Mouse (Mus musculus) embryonic fibroblast, embryonic 13.5 days (primary cell): Measurements from ENCODE around the gene Tgm1. TPM values are rescaled to one million over a fixed set of nuclear protein-coding genes. Genes with fewer than 3 reads are reported as not detected.
A peak's percentile ranks its signal among the peaks of the same experiment; 100 is the strongest.
"Not testable (repeated sequence)": the region's sequence is repeated elsewhere in the genome, so short reads cannot be mapped to it uniquely, and the experiment has no call there.

Experiments used
- H3K27ac ChIP-seq: 2 replicates; pipeline ENCODE4 v1.5.1; 2012; ENCODE audit warnings: low read length, control low read depth, inconsistent platforms; ENCODE audit not compliant: insufficient read depth
- H3K4me1 ChIP-seq: 2 replicates; pipeline ENCODE4 v1.6.1; 2011; ENCODE audit warnings: low read length; ENCODE audit not compliant: control insufficient read depth, insufficient read depth
- H3K4me3 ChIP-seq: 2 replicates; pipeline ENCODE4 v1.5.1; 2011; ENCODE audit warnings: mild to moderate bottlenecking, control low read depth, low read length; ENCODE audit not compliant: insufficient read depth
- CTCF ChIP-seq: IDR thresholded peaks from 2 replicates; pipeline ENCODE4 v1.5.1; 2011; ENCODE audit warnings: mild to moderate bottlenecking, control low read depth, low read length, moderate library complexity, borderline replicate concordance; ENCODE audit not compliant: insufficient read depth
- POLR2A ChIP-seq: IDR thresholded peaks from 2 replicates; pipeline ENCODE4 v1.6.1; 2011; ENCODE audit warnings: low read depth, mild to moderate bottlenecking, control low read depth, low read length, moderate library complexity
- polyA plus RNA-seq: library from polyadenylated mRNA; stranded (reverse); fragments of >200 nt; gene quantifications from 2 replicates; pipeline ENCODE4 v1.2.4, GENCODE M21; 2011; ENCODE audit warnings: low read depth; ENCODE audit not compliant: missing spikeins, insufficient read length

The Tgm1 gene
- polyA plus RNA-seq, result 0.25 and 0.32 TPM in 2 replicates

GRCm38 (mm10) chr14:55713729-55714122, at the start of gene Tgm1:
TSS of gene Tgm1 (minus strand) at chr14:55713926.
- no peak within 1 kb of the TSS for H3K4me3 ChIP-seq
- H3K4me1 ChIP-seq, result no peaks in the 10 kb centered on the region
- TF ChIP-seq CTCF (no peak), POLR2A (no peak)
- H3K27ac ChIP-seq, result no peak within 1 kb of the TSS

DNA sequence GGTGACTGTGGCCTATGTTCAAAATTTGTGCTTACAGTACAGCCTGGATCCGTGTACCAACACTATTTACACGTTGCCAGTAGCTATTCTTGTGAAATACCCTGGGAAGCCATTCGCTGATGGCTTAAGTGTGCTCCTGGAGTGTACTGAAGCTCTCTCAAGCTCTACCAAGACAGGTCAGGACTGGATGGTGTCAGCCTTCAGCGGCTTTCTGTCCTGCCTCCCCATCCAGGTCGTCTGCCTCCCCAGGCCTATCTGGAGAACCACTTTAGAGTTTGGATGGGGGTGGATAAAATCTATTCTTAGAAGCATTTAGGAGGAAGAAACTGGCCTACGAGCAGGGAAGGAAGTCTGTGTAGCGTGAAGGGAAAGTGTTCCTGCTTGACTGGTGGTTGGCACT, 49.4 kb upstream of the Tgm1 start:
- H3K27ac ChIP-seq, result no peak overlapping the region
- no peaks in the 10 kb centered on the region for H3K4me1 ChIP-seq
- no peak overlapping the region for H3K4me3 ChIP-seq
- TF ChIP-seq POLR2A (no peak), CTCF (no peak)

- H3K4me3 ChIP-seq, result peak overlapping the region; percentile 15
- TF ChIP-seq CTCF (no peak), POLR2A (peak; percentile 53)
- H3K4me1 ChIP-seq, result no peaks in the 10 kb centered on the region
- no peak overlapping the region for H3K27ac ChIP-seq
Measured at GRCm38 (mm10) chr14:55762001-55762821, 48.5 kb upstream of the Tgm1 start.

GRCm38 (mm10) chr14:55761163-55761562, 47.4 kb upstream of the Tgm1 start, which contains the start of gene Ltb4r2:
TSS of gene Ltb4r2 (plus strand) at chr14:55761428.
- Histone ChIP-seq H3K4me3 (peak within 1 kb of the TSS; percentile 15), H3K4me1 (no peaks in the 10 kb centered on the region), H3K27ac (no peak within 1 kb of the TSS)
- TF ChIP-seq POLR2A (no peak), CTCF (no peak)

DNA sequence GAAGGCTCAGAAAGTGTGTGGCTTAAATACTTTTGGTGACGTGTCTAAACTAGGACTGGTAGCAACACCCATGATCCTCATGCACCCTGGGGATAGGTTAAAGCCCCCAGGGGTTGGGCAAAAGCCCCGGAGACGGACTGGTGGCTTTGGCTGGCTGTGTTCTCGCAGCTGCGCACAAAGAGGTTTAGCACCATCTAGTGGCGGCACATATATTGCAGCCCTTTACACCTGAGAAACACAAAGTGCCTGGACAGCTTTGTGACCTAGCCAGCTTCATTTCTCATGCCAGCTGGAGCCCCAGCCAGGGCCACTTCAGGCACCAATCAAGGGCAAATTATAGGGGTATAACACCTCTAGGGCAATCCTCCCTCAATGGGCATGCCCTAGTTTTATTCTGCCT, 46.4 kb upstream of the Tgm1 start:
- H3K27ac ChIP-seq, H3K4me3 ChIP-seq, H3K4me1 ChIP-seq: not testable (repeated sequence)
- TF ChIP-seq CTCF, result peak; percentile 45; the same call in 1 of the 2 replicates

- TF ChIP-seq POLR2A (no peak), CTCF (peak; percentile 19; the same call in 1 of the 2 replicates)
- H3K4me3 ChIP-seq, result no peak within 1 kb of the TSS
- no peaks in the 10 kb centered on the region for H3K4me1 ChIP-seq
- no peak within 1 kb of the TSS for H3K27ac ChIP-seq
Measured at GRCm38 (mm10) chr14:55758363-55758784, 44.6 kb upstream of the Tgm1 start, which contains the start of gene Cideb. TSS of gene Cideb (minus strand) at chr14:55758458.

- no peak overlapping the region for H3K4me3 ChIP-seq
- TF ChIP-seq CTCF, result no peak
- no peak for TF ChIP-seq POLR2A
- H3K4me1 ChIP-seq, result no peaks in the 10 kb centered on the region
- no peak overlapping the region for H3K27ac ChIP-seq
Measured at GRCm38 (mm10) chr14:55757566-55757965, 43.8 kb upstream of the Tgm1 start.

- no peak for TF ChIP-seq POLR2A
- no peak for TF ChIP-seq CTCF
- H3K27ac ChIP-seq, result no peak overlapping the region
- H3K4me1 ChIP-seq, result no peaks in the 10 kb centered on the region; the same call in 1 of the 2 replicates
- peak overlapping the region; percentile 76 for H3K4me3 ChIP-seq
Measured at GRCm38 (mm10) chr14:55747051-55747847, 33.5 kb upstream of the Tgm1 start.

GRCm38 (mm10) chr14:55745861-55746237, 32.1 kb upstream of the Tgm1 start:
- Histone ChIP-seq H3K4me3 (peak overlapping the region; percentile 76), H3K27ac (no peak overlapping the region), H3K4me1 (no peaks in the 10 kb centered on the region; the same call in 1 of the 2 replicates)
- TF ChIP-seq CTCF, result no peak
- TF ChIP-seq POLR2A, result no peak
